Mouse (Mus musculus): ENCODE results near the gene Zeb2.

Zeb2 gene

DNA sequence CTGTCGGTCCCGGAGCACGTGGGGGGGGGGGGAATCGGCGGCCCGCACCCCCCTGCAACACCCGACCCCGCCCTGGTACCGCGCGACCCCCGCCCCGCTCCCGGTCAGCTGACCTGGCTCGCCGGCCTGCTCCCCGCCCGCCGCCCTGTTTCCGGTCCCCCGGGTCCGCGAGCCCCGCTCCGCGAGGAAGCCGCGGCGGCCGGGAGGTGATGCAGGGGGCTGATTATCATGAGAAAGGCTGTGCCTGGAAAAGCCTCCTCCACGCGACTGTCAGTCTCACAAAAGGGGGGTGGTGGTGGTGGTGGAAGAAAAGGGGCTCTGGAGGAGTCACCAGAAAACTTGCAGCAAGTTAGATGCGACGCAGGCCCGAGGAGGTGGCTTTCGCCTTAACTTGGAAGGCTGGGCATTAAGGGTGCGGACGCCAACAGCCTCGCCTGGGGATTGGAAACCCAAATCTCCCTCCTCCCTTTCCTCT is at the start of gene Zeb2:
Gene Zeb2, minus strand, starts transcription at position 309 of the 475 bp plus-strand sequence.
- DNase-seq: peak; percentile 80 to 88

DNA sequence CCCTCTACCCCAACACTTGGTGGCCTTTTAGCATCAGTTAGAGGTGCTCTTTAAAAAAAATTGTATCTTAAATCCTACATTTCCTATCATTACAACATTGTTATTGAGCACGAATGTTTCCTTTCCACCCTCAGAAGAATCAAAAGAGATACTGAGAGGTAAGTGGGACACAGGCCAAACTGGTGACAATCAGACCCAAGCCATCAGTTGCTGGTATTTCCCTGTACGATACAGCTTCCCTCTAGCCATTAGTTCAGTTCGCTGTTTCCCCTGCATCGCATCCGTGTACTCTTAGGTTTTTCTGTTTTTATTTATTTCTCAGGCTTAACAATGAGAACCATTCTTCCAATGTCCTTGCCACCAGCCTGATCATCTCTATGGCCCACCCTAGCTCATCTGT is 41.6 kb upstream of the Zeb2 start:
- DNase-seq: no peak

DNA sequence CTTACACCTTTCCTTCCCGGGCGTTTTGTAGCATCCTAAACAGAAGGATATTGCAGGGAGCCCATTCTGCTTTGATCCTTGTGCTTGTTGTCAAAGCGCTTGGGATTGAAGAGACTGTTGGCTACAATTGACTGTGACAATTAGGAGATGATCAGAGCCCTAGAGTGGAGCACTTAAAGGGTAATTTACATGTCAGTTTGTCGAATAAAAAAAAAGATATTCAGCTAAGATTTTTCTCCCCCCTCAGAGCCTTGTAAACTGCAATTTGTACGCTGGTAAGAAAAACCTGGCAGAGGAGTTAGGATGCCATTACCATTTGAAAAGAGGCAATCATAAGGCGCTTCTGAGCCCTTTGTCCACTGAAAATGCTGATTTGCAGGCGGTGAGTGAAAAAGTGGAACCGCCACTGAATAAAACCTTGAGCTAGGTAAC is 41.2 kb upstream of the Zeb2 start:
- DNase-seq: no peak

DNA sequence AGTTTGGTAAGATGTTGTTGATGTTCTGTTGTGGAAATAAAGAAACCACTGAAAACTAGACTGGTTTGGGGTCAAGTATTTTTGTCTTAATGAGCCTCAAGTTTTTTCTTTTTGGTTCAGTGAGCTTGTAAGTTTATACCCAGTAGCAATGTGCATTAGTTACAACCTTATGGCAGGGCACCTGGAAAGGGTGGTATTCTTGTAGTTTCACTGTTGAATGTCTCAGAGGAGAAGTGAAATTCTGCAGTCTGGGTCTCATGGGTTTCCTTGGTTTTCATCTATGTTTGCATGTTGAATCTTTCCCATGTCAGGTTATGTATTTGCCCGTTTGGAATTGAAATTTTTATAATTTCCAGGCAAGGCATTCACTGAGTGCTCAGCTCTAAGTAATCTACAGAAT is 36.1 kb upstream of the Zeb2 start:
- DNase-seq: no peak

DNA sequence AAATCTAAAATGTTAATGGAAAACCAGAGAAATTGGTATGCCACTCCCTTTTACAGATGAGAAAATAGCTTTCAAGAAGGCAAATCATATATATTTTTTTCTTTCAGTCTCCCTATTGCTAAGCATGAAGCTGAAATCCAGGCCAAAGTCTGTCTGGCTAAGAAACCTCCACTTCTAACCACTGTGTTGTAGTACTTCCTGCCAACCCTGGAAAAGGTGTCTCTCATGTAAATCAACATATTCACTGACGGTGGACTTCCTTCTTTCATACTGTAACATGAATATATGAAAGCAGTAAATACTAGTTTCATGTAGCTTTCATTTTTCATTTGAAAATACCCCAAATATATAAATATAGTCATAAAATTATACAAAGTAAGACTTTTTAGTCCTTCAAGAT is 26.0 kb upstream of the Zeb2 start:
- no peak for DNase-seq

DNA sequence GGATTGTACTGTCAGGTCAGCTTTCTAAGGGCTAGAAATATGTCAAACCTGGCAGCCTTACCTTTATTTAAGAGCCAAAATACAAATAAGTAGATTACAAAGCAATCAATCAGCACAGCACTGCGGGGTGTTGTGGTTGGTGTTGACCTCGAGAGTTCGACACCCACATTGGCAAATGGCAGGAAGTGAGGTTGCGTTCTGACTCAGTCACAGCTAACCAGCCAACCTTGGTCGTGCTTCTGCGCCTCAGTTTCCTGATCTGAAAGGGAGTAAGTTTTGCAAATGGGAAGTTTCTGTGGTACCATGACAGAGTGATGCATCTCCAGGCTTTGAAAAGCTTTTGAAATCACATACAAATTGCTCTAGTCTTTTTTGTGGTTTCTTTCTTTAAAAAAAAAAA is 21.7 kb upstream of the Zeb2 start:
- no peak for DNase-seq

DNA sequence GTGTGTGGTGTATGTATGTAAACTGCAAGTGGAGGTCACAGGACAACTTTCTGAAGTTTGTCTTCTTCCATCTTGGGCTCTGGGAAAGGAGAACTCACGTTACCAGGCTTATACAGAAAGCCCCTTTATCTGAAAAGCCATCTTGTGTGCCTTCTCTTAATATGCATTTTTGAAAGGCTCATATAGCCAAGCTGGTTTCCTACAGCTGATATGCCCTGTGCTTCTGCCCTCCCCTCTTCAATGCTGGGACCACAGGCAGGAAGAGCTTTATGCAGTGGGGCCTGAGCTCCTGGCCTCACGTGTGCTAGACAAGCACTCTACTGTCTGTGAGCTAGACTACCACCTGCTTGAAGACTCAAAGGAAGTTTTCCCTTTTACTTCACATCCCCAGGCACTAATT is 19.6 kb upstream of the Zeb2 start:
- no peak for DNase-seq

DNA sequence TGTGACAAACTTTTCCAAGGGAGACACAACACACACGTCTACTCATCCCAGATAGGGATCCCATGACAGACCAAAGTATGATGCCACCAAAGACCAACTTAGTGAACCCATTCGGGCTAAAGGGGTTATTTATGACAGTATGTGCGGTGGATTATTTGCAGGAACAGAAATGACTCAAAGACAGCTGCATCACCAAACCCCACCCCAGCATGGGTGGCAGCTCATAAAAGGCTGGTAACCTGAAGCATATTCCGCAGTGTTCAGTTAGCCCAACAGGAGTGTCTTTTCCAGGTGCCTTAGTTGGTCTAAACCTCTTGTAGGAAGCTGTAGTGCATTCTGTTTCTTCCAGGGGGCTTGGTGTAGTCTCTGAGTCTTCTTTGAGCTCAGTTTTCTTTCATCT is 16.0 kb upstream of the Zeb2 start:
- DNase-seq: no peak

DNA sequence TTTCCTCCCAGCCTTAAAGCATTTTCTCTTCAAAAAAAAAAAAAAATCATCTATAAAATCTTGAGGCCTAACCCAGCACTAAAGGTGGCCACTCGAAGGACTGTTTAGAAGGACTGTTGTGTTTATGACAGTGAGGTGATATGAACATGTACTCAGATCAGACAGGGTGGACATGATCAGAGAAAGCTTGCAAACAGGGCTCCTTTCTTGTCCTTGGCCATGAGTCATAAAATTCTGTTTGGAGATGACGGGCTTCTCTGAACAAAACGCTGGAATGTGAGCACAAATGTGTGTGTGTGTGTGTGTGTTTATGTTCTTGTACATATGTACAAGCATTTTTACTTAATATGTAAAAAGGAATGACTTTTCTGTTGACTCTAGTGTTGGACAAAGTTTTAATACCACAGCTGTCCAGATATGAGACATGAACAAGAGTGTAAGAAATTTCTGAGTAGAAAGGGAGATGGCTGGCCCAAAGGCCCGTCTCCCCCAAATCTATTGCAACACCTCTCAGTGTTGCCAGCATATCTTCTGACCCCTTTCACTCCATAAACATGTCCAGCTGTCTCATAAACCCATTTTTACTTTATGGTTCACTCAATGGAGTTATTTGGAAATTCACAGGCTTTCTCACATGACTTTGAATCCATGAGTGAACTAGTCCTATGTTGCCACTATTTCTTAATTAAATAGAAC is 13.4 kb upstream of the Zeb2 start:
- no peak for DNase-seq

DNA sequence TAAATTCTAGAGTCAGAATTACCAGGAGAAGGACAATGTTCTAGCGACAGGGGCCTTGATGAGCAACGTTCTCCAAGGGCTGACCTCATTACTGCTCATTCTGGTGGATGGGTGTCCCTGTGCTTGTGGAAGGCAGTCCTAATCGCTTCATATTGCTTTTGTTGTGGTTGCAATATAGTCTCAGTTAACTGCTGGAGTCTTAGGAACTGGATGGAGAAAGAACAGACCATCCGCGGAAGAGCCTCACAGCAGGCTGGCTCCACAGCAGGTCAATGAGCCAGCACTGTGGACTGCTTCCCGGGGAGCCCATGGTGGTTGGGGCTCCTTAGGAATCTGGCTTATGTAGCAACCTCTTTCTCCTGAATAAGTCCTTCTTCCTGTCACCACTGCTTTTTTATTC is 12.4 kb upstream of the Zeb2 start:
- DNase-seq: no peak

DNA sequence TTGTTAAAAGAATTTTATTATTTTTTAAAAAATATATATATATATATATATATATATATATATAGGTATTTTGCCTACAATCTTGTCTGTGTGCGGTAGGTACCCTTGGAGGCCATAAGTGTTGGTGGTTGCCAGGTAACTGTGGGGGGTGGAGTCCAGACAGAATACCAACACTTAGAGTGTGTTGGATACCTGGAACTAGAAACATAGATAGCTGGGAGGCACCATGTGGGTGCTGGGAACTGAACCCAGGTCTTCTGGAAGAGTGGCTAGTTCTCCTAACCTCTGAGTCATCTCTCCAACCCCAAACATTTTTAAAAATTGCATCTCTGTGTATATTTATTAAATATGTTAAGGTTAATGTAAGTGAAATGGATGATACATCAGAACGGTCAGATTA is 11.5 kb upstream of the Zeb2 start:
- DNase-seq: no peak

DNA sequence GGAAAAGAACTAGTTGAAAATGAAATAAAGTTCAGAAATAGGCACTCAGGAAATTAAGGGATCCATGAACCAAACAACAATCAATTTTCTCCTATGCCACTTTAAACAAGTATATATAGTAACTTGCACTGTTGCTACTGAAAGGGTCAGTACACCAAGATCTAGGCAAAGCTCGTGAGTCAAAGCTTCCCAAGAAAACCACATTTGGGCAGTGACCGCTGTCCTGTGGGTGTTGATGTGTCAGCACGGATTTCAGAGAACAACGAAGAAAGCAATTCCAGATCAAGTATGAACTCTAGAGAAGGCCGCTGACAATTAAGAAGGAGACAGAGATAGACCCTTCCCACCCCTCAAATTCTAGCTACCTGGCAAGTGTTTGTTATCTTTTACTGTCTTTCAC is 9.2 kb upstream of the Zeb2 start:
- no peak for DNase-seq

DNA sequence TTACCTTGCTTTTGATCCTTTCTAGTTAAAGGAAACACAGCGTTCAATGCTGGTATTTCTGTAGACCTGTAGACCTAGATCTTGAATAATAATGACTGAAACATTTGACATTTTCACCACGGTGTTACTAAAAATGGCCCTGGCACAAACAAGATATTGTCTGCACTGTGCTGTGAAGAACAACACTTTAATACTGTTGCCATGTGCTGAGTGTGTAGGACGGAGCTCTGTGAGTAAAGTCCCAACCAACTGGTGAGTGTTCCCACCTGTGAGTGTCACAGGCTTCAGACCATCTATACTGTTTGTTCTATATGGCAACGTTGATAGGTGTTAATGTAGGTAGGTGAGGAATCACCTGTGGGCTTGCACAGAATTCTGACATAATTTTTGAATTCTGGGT is 8.0 kb upstream of the Zeb2 start:
- DNase-seq: no peak

DNA sequence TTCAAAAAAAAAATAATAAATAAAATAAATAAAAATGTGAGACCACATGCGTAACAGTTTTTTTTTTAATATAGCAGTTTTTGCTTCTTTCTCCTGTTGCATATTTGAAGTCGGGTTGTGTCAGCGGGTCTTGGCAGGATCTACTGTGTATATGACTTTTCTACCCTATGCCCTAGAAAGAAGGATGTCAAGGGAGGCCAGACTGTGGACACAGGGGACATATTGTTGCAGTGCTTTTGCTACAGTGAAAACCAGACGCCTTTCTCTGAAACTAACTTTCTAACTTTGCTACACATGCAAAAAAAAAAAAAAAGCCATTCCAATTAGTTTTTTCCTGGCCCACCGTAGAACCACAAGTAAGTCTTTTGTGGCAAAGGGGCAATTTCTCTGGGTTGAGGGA is 6.3 kb upstream of the Zeb2 start:
- no peak for DNase-seq

DNA sequence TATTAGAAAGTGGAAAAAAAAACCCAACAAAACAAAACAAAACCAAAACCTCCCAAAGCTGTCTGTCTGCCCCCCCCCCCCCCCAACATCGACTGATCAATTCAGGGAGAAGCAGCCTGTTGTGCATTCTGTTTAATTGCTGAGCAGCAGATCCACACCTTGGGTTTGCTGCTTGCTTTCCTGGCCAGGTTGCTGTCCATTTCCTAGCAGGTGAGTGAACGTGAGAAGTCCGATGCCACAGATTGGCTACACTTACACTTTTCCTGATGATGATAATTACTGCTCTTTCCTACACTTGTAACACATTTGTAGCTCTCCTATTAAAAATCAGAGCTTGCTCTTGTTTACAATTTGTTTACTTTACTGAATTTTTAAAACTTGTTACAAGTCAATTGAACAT is 926 bp upstream of the Zeb2 start:
- DNase-seq: peak in 1 of 2 experiments; percentile 19

DNA sequence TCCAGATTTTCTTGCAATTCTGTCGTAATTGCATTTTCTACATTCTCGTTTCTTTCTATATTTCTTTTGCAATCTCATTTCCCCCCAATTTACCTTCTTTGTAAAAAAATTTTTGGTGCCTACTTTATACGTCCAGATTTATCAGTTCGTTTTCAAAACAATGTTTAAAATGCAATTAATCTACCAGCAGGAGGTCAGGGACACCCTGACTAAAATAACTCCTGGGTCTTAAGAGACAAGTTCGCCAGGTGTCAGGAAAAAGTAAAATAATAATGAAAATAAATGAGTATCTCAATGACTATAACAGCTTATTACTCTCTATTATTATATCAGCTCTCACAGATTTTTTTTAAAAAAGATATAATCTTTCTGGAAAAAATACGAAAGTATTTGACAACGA is 397 bp upstream of the Zeb2 start:
- no peak for DNase-seq

DNA sequence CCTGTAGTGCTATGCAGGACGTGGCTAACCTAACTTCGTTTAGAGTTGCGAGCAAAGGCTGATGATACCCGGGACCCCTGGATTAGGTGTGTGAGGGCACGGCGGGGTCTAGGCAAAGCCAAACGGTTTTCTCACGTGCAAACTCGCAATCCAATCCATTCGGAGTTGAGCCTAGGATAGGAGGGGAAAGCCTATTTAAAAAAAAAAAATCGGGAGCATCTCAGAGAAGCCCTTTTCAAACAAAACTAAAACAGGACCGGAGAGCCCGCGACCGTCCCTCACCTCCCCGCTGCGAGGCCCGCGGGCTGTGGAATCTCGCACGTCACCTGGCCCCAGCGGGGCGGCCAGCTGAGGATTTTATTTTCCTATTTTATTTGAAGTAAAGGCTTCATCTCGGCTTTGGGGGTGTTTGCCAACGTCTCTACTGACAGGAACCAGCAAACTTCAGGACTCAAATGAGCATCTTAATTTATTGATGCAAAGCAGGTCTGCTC is 617 bp downstream of the Zeb2 start:
- DNase-seq: peak; percentile 66 to 69

DNA sequence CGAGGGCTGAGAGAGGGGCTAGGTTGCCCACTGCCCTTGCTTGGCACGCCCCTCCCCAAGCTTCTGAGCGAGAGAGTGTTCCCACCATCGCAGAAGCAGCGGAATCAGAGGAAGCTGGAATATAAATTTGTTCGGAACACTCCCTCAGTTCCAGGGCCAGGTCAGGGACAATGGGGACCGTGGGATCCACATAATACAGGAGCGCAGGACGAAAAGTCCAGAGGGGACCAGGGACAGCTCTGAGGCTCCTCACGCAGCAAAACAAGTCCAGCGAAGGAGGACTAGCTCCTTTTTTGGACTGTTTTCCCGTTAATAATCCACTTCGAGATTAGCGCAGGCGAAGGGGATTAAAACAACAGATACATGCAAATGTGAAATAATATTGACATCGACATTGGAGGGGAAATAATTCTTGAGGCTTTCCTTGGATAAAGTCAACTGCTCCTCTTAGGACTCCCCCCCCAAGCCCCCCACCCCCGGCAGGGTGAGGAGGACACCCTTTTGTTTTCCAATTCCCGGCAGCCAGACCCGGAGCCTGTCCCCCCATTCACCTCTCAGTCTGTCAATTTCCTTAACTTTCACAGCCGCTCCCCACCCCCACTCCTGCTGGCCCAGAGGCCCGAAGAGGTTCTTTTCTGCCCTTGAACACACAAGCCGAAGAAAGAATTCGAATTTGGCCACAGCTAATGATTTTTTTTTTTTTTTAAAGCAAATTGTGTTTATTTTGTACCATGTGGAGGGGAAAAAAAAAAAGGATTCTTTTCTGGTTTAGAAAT is 1.3 kb downstream of the Zeb2 start:
- peak; percentile 80 to 84 for DNase-seq

DNA sequence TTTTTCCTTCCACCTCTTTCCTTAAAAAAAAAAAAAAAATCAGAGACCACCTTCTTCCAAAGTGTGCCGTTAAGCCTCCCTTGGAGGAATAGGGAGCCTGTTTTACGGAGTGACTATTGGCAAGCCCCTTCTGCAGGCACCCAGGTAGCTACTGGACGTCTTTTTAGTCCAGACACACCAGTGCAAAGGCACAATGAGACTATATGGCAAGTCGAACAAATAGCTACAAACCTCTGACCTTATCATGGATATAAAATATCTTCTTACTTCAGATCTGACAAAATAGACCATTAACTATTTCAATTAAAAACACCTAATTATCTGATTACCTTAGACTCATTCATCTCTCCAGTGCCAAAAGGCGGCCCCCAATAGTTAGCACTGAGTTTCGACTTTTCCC is 2.0 kb downstream of the Zeb2 start:
- DNase-seq: peak in 1 of 2 experiments; percentile 23

DNA sequence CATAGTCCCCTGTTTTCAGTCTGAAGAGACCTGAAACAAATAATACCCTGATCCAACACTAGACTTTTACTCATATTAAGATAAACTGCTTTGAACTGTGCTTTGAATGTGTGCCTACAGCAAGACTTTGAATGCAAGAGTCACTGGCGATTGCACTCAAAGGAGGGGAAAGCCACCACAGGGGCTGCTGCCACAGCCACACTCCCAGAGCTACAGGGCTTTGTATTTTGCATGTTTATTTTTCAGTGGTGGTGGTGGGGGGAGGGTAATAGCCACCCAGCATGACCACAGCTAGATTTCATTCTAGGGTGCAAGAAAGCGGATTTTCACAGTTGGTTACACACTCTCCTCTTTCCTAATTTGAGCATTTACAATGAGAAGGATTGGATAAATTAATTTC is 2.6 kb downstream of the Zeb2 start:
- DNase-seq: peak in 1 of 2 experiments; percentile 28

DNA sequence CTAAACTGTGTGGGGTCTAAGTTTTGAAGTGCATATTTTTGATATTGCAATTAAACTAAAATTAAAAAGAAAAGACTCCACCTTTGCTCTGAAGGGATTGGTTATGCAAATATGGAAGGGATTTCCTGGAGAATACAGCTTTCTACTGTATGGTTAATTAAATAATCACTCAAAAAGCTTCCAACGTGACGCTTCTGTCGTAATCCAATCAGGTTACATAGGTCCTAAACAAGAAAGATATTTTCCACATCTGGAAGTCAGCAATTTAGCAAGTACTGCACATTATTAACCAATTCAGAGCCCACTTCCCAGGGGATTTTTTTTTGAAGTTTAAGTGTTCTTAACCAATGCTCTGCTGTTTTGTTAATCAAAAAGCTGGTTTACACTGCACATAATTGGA is 3.3 kb downstream of the Zeb2 start:
- DNase-seq: peak in 1 of 2 experiments; percentile 5

DNA sequence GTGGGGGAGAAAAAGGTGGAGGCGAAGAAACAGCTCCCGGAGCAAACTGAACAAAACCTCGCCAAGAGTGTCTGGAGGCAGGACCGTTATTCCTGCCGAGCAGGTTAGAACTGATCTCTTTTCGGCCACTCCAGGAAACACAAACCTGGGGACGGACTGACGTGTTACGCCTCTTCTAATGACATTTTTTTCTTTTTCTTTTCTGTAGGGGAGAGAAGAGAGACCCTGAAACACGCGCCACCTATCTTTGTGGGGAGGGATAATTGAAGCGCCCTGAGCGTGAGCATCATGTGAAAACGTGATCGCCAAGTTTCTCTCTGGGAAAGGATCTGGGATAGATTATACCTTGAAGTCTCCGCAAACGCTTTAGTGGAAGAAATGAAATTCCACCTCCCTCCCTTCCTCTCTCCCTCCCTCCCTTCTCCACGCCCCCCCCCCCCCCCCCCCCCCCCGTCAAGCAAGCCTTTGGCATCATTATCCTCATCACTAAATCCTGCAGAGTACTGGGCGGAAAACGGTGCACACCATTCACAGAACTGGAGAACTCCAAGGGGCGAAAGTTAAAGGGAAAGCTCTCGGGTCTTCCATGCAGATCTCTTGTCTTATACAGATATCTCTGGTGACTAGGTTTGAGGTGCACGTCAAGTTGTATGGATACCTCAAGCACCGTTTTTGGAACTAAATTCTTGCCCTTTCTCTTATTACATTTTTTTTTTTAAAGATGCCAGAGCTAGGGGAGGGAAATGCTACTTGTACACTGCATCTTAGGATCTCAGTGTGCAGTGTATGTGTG is 4.1 kb downstream of the Zeb2 start:
- DNase-seq: peak; percentile 67 to 72

DNA sequence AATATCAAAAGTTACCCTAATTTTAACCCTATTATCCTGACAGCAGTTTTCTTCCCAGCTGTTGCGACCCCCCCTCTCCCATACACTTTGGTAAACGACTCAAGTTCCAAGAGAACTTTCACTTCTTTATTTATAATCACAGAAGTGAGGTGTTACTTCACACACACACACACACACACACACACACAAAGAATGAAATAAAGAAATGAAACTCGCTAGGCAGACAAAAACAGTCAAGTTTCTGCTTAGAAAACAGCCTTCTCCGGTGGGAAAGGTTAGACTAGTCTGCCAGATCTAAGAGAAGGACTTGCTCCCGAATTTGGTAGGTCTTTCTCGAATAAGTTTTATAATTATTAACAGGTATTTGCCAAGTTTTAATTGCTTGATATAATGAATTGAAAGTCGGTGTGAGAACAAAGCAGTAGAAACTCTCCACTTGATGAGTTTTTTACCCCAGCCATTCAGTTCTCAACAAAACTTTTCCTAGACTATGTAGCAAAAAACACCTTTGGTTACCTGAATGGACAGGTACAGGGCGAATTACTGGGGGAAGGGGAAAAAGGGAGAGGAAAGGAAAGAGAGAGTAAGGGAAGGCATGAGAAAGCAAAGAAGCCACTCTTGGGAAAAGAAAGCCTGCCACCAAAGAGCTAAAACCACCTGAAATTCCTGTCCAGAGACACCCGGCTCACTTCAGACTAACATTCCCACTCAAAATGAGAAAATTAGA is 5.0 kb downstream of the Zeb2 start:
- peak in 1 of 2 experiments; percentile 13 for DNase-seq

Measured in cerebellum, postnatal 10 days (tissue).